Mouse (Mus musculus) layer of hippocampus, adult 11-12 months (tissue): Measurements from ENCODE around the gene Tmem51.

ENCODE experiments used
- DNase-seq: peaks from one replicate; pipeline ENCODE4 v3.0.0; 2022; ENCODE audit warnings: low spot score

Gene Tmem51

DNA sequence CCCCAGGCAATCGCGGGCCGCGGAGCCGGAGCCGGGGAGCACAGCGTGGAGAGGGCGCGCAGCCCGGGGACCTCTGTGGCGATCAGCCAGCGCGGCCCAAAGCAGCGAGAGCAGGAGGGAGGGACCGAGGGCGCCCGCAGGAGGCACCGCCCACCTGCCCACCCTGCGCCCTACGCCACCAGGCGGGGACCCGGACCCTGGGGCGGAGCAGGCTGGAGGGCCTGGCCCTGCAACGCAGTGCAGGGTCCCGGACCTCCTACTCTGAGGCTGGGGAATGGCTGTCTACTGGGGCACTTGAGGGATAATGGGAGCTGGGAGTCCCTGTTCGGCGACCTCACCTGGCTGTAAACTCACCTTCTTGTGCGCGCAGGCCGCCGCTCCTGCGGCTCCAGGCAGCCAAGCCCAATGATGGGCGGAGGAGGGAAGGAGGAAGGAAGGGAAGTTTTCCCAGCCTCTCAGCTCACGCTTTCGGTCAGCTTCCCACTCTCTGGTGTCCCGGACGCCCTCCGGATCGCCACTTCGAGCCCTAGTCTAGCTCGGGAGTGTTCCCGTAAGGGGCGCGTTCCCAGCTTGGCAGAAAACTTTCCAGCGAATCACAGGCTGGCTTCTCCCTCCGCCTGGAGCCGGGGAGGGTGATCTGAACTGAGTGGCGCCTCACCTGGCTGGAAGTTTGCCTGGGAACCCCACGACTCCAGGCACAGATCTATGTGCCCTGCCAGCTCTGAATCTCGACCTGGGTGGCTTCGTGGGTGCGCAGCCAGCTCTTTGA is at the start of gene Tmem51:
Gene Tmem51 (minus strand): TSS at position 174 of the 769 bp plus-strand sequence.
- no peak for DNase-seq

DNA sequence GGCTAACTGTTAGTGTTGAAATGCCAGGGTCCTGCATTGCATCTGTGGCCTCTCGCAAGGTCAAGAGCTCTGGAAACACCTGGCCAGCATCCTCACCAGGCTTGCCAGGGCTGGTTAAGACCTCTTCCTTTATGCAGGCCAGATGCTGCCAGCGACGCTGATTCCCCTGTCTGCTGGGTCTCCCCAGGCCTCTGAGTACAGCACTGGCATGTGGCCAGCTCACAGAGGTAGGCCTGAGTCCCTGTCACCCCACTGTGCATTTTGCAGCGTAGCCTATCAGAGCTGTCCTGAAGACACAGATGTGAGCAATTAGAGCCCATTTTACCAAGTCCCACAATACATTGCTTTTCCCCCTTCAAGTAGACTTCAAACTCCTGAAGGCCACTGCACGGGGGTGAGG is 46.1 kb upstream of the Tmem51 start:
- DNase-seq: no peak

DNA sequence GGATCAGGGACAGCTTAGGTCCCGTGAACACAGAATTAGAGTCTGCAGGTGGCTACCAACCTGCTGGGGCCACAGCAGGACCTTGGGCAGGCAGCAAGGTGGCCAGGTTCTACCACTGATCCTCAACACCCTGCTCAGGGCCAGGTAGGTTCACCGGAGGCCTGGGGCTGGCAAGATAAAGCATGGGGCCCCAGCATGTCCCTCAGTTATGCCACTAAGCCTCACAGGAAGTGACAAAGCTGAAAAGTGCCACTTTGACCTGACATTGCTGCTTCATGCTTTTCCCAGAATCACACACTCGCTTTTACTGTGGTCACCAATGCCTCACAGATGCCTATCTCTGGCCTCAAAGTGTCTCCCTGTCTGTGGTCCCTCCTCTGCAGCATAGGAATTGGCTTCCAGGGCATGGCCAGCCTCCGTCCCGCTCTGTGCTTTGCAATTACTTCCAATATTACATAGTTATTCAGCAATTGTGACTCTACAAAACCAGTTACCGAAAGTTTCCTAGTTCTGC is 43.2 kb upstream of the Tmem51 start:
- DNase-seq: no peak

DNA sequence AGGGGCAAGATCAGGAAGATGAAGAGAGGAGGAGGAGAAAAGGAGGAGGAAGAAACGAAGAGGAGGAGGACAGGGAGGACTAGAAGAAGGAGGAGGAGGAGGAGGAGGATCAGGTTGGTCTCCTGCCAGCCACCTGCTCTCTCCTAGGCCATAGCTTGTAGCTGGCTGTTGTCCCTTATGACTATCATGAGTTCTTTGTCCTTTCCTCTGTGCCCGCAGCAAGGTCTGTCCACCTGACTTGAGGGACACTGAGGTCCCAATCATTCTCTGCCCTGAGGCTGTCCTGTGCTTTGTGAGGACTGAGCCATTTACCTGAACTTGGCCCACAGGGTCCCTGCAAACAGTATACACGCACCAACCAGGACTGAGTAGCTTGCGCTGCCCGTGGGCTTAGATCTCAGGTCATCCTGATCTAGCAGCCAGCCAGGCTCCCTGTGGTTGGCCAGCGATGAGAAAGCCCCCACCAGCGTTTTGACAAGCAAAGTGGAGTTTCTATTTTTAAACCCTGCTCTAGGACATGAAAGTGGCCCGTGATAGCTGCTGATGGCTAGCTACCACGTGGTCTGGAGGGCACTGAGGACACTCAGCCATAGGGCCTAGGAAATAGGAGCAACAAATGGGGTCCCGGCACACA is 42.7 kb upstream of the Tmem51 start:
- DNase-seq: no peak

DNA sequence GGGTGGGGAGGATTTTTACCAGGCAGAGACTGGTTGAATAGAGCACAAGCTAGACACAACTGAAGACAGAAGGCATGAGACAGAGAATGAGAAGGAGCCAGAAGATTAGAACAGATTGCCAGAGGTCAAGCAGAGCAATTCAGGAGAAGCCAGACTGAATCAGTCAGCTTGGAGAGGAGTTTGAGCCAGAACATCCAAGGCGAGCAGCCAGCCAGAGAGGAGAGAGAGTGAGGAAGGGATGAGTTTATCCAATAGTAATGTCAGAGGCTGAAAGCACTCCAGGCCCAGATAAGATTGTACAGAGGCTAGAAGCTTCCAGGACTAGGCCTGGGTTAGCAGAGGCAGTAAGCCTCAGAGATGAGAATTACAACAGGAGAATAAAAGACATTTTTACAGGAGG is 37.1 kb upstream of the Tmem51 start:
- DNase-seq: no peak

DNA sequence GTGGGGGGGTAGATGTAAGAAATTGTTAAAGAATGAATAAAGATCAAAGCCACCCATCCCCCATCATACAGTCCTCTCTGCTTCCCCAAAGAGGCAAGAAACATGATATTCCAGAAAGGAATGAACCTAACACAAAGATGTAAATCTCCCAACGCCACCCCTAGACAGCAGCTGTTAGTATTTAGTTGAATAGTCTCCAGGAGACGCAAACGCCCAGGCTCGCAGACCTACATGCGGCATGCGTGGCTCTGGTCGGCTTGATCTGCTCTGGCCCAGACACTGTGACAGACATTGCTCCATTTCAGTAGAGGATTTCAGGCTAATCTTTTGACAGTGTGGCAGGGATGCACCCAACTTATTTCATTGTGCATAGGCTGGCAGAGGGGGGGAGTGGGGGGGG is 34.4 kb upstream of the Tmem51 start:
- DNase-seq: no peak

DNA sequence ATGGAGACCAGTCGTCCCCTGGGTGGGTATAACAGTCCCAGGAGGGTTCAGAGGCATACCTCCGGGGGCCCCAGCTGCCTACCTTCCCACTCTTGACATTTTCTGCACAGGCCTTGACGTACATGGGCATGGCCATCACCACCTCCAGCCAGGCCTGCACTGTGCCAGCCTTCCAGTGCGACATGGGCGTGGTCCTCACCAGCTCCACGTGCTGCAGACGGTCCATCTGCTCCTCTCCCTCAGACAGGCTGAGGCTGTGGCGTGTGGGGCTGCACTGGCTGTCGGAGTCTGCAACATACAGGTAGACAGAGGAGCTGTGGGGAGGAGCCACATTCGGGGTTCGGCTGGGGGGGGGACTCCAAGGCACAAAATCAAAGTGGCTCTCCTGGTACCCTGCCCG is 33.9 kb upstream of the Tmem51 start:
- DNase-seq: no peak

DNA sequence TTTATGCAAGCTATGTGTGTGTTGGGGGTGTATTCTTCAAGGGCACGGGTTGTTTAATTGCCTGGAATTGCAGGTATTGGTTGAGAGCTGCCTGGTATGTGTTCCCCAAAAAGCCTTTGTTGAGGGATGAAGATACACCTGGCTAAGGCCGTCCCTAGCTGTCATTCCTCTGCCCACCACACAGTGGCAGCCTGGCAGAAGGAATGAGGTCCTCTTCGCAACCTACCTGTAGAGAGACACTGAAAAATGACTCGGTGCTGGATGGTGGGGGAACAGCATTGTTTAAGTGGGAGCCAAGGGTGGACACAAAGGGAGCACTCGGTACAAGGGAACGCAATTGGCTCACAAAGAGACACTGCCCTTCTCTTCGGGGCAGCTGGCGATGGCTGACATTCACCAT is 29.2 kb upstream of the Tmem51 start:
- DNase-seq: peak; percentile 25

DNA sequence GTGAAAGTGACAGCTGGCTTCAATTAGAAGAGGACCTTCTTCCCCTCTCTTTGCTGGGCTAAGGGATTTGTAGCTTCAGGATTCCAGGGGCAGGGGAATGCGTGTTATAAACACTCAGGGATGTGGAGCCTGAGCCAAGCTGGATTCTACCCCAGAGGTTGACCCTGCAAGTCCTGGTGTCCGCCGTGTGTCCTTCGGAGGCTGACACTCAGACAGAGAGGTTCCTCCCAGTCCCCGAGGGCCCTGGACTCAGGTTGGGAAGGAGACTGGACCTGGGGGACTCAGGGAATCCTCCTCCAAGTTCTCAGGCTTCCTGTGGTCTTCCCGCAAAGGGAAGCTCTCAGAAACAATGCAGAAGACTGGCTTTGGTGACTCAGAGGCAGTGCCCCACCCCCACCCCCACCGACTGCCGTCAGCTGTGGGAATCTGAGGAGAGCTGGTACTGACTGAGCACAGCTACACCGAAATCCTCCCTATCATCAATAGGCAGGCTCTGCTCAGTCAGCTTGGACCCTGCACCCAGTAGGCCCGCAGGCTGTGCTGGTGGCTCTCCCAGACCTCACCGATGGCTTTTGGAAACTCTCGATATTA is 19.1 kb upstream of the Tmem51 start:
- no peak for DNase-seq

DNA sequence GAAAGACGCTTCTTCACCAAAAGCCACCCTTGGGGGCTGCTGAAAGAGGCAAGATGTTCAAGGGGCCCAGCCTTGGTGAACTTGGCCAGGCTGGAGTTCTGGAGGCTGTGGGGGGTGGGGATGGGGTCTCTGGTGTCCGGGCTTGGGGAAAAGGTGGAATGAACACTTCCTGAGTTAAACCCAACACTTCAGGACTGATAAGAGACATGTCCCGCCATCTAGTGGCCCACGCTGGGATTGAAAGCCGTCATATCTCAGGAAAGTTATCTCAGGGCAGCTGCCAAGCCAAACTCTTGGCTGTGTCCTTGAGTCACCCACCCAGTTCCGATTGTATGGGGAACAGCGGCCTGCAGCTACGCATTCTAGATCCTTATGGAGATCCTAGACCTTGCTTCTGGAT is 14.2 kb upstream of the Tmem51 start:
- DNase-seq: peak; percentile 88

DNA sequence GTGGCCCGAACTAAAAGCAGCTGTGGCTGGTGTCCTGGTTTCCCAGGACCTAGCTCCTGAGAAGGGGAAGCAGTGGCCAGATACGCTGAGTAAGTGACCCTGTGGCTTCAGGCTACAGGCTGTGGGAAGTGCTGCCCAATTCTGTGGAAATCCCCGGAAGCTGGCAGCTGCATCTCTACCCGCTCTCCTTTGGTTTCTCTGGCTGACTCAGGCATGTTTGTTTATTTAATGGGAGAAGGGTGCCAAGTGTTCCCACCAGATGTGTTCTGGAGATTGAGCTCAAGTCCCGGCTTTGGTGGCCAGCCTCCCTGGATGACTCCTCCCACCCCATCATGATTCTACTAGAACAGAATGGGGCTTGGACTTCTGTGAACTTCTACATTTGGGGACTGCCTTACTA is 13.8 kb upstream of the Tmem51 start:
- DNase-seq: peak; percentile 18

DNA sequence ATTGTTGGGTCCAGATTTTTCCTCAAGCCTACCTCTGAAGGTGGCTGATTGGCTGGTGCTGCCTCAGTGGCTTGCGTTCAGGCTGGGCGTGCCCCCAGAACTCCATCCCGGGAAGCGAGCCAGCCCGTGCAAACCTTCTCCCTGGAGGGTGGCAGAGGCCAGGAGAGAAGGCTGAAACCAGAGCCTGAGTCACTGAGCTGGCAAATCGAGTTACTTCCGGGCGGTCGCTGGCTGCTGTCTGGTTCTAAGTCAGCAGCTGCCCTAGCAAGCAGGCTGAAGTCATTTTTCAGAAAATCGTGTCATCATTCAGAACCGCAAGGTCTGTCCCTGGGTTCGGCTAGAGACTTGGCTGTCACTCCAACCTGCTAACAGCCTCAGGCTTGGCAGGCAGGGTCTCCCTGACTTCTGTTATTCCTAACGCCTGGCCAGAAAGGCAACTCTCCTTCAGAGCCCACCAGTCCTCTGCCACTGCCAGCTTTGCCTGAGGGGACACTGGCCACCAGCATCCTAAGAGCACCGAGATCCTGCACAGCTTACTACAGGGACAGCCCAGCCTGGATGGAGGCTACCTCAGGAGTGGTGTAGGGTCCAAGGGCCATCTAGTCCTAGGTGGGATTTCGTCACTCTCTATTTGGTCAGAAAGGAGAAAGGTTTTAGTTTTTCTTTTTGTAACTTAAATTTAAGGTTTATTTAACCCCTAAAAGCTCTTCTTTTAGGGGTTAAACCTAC is 11.6 kb upstream of the Tmem51 start:
- no peak for DNase-seq

DNA sequence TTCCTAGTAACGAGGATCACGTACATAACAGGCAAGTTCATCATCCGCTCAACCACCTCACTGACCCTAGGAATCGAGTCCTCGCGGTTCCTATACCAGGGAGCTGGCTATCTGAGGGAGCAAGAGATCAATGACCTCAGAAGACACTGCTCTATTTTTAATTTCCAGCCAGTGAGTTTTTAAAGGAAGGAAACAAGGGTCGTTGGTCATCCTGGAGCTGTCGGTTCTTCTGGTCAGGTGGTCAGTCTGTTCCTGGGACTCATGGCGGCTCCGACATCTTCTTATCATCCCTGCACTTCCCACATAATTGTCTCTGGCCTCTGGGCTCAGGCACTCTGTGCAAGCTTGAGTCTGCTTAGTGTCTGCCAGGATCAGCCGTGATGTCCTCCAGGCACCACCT is 10.3 kb upstream of the Tmem51 start:
- no peak for DNase-seq

DNA sequence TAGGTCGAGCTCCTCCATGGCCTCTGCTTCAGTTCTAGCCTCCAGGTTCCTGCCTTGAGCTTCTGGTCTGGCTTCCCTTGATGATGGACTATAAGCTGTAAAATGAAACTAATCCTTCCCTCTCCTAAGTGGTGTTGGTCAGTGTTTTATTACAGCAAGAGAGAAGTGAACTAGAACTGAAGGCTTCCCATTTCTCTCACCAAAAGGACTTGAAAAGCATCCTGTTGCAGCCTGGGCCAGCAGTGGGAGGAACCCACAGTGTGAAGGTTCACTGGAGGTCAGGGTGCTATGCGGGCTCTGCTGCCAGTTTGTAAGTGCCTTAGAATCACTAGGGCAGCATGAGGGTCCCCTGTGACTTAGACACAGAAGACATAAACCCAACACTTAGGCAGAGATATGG is 7.0 kb upstream of the Tmem51 start:
- no peak for DNase-seq

DNA sequence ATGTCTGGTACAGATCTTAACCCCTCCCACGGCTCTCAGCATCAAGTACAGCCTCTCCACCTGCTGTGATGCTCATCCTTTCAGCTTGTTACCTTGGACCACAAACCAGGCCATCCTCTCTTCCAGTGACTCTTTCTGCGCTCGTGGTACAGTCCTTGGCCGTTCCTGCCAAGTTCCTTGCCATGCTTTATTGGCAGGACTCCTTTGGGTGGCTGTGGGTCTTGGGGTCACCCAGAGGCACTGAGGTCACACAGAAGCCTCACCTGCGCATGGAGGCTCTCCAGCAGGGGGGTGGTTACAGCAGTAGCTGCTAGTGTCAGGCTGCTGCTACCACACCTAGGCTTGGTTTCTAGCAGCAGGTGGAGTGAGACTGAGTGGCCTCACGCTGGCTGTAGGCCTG is 5.9 kb upstream of the Tmem51 start:
- DNase-seq: no peak

DNA sequence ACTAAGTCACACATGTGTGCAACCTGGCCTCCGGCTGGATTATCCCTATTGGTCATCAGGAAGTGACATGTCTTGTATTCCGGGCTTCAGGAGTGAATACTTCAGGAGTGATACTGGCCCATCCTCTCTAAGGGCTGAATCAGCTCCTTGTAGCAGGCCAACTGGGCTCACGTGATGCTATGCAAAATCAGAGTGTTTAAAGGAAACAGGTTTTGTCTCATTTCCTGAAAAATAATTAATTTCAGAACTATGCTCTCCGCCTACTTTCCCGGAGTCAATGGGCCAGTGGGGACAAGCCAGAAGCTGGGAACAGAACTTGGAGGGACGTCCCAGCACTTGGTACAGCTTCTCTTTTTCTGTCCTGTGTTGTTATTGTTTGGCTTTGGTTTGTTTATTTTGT is 4.7 kb upstream of the Tmem51 start:
- no peak for DNase-seq

DNA sequence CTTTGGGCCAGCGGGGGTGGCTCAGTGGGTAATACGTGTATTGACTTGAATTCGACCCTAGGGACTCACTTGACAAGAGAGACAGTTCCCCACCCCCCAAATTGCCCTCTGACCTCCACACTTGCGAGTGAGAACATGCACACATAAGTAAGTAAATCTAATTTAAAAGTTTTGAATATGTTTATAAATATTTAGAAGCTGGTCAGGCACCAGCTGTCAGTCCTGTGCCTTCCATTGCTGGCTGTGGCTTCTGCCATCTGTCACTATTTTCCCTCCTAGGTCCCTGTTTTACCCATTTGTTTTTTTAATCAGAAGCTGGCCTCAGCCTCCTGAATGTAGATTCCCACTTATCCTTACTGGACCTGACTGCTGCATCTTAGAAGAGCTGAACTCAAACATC is 4.3 kb upstream of the Tmem51 start:
- no peak for DNase-seq

DNA sequence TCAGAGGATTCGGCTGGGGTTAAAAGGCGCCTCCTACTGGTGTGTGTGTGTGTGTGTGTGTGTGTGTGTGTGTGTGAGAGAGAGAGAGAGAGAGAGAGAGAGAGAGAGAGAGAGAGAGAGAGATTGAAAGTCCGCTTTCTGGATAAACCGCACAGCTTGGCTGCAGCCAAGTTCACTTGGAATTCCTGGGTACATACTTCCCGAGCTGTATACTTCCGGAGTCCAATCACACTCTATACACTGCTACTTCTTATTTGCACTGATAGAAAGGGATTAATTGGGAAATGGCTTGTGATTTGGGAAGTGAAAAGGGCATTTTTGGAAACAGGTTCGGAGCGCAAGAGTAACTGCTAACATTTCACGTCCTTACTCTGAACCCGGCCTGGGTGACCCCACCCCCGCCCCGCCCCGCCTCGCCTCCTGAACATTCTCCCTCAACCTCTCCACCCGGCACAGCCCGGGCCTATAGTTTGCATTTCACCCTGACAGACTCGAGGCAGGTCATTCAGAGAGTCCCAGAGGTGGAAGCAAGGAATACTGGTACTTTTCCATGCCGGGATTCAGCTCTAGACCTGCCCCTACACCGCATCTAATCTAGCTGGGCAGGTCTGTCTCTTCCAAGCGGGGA is 946 bp upstream of the Tmem51 start:
- DNase-seq: no peak

DNA sequence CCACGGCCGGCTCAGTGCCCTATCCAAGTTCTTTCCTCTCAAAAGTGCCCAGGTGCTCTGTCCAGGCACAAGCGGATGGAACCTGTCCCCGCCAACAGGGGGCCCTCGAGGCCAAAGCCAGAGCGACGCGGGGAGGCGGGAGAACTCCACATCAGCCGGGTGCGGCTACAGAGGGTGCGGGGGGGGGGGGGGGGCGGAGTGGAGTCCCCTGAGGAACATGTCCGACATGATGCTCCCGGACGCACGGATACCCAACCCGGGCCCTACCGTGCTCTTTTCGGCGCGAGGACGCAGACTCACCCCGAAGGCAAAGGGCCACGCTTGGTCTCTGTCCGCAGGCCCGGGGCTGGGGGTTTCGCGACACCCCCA is 358 bp downstream of the Tmem51 start:
- DNase-seq: peak; percentile 35

DNA sequence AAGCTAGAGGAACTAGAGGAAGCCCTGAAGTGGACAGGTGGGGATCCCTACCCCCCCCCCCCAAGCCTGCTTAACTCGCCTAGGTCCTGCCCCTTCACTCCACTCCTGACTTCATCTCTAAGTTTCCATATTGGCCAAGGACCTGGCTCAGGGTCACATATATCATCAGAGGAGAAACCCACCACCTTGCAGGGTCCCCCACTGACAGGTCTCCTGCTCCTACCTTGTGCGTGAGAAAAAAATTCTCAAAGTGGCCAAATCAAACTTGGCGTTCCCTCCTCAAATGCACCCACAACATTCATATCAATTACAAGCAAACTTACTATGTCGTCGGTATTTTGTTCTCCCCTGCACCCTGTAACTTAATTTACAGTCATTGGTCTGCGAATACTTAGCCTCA is 911 bp downstream of the Tmem51 start:
- DNase-seq: no peak

DNA sequence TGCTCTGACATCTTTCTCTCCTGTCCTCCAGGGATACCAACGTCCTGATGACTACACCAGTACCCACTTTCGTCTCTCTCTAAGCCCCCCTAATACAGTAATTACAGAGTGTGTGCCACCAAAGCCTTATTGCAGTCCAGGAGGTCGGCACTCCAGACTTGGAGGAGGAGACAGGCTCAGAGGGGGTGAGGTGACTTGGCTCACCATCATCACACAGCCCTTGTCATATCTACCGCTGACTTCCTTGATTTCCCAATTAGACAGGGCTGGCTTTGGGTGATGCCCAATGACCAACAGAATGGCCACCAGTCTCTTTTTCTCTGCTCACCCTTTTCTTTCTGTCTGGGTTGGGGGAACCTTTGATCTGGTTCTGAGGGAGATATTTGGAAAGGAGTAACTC is 1.4 kb downstream of the Tmem51 start:
- DNase-seq: no peak

DNA sequence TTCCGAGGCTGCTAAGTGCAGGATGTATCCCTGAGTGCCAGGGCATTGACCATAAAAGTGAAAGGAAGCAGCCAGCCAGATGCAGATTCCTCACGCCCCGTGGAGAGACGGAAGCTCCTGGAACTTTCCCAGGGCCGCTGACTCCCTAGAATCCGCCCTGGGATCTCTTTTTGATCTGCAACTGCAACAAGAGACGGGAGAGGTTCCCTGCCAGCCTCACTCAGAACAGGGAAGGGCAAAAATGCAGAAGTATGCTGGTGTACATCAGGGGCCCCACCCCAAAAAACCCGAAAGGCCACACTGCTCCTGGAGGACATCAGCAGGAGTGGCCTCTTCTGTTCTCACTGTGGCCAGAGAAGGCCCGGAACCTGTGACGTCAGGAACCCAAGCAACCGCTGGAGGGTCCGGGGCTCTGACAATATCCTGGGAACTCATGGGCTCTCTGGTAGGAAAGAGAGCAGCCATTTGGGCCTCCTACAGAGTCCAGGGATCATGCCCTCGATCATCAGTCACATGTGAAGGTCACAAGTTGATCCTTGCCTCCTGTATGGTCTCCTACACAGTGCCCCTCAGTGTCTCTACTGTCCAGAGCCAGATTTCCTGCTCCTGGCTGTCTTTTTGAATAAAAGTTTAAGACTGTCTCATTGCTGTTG is 2.3 kb downstream of the Tmem51 start:
- no peak for DNase-seq
